Mouse (Mus musculus): Measurements from ENCODE around the gene Olfr631. TPM values are rescaled to one million over a fixed set of nuclear protein-coding genes. Genes with fewer than 3 reads are reported as not detected.
"Not testable (repeated sequence)": the region's sequence is repeated elsewhere in the genome, so short reads cannot be mapped to it uniquely, and the experiment has no call there.

The Olfr631 gene
- polyA plus RNA-seq, 1 experiment from 2014 or later = not detected

- ATAC-seq (ENCODE audit: low FRiP score) (no peak), DNase-seq (ENCODE audit: low spot score, missing footprints) (no peak)
- no peak within 1 kb of the TSS for H3K9ac ChIP-seq (ENCODE audit: low read length)
- H3K4me2 ChIP-seq = no peak within 1 kb of the TSS
- no peaks in the 10 kb centered on the region for H3K36me3 ChIP-seq (ENCODE audit: control insufficient read depth, insufficient read depth, low read length)
- no peaks in the 10 kb centered on the region for H3K27me3 ChIP-seq (ENCODE audit: control insufficient read depth, insufficient read depth, low read length)
- H3K4me1 ChIP-seq (ENCODE audit: control insufficient read depth, insufficient read depth, low read length) = no peaks in the 10 kb centered on the region
- H3K27ac ChIP-seq (ENCODE audit: low read depth, low read length) = no peak within 1 kb of the TSS
- no peak within 1 kb of the TSS for H3K4me3 ChIP-seq (ENCODE audit: low read depth, low read length)
- no peaks in the 10 kb centered on the region for H3K9me3 ChIP-seq (ENCODE audit: control insufficient read depth, low read length)
These were observed 15.5 kb downstream of the Olfr631 start, which contains the start of gene Olfr633 for GRCm38 (mm10) chr7:103944137-103944536. Gene Olfr633 (plus strand): TSS chr7:103944437.

DNA sequence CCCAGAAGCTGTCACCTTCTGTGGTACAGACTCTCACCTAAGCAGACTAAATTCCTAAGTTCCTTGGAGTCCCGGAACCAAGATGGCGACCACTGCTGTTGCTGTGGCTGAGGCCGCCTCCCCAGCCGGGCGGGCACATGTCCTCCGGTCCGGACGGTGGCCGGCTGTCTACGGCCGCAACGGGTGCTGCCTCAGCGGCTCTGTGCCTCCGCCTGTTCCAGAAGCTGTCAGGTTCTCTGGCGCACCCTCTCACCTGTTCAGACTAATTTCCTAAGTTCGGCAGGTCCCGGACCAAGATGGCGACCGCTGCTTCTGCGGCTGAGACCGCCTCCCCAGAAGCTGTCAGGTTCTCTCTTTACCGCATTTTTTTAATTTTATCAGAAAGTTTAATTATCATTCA, 38.2 kb downstream of the Olfr631 start:
- H3K9ac ChIP-seq (ENCODE audit: low read length); H3K4me2 ChIP-seq; H3K4me1 ChIP-seq (ENCODE audit: control insufficient read depth, insufficient read depth, low read length); H3K4me3 ChIP-seq (ENCODE audit: low read depth, low read length); H3K9me3 ChIP-seq (ENCODE audit: control insufficient read depth, low read length); H3K27me3 ChIP-seq (ENCODE audit: control insufficient read depth, insufficient read depth, low read length); H3K27ac ChIP-seq (ENCODE audit: low read depth, low read length); H3K36me3 ChIP-seq (ENCODE audit: control insufficient read depth, insufficient read depth, low read length); ATAC-seq (ENCODE audit: low FRiP score); DNase-seq (ENCODE audit: low spot score, missing footprints): not testable (repeated sequence)
- 94% methylated on average over 22 of the region's 22 CpGs for WGBS

DNA sequence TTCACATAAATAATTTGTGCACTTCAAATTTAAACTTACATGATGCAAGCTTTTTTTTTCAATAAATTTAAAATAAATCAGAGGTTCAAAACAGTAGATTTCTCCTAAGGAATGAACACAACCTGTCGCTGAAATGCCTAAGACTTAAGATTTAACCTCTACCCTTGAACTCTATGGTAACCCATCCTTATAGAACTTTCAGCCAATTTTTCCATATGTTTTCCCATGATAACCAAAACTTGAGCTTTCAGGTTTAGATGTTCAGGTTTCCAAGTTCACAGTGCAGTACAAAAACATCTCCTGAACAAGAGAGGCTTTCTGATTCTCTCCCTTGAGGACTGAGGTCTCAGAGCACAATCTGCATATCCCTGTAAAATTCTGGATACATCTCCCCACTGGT, 42.2 kb downstream of the Olfr631 start, which contains the start of gene Olfr635:
Olfr635 (plus strand) TSS at position 301 of the 400 bp plus-strand sequence.
- Histone ChIP-seq H3K4me1 (ENCODE audit: control insufficient read depth, insufficient read depth, low read length) (no peaks in the 10 kb centered on the region), H3K9me3 (ENCODE audit: control insufficient read depth, low read length) (no peaks in the 10 kb centered on the region), H3K27me3 (ENCODE audit: control insufficient read depth, insufficient read depth, low read length) (no peaks in the 10 kb centered on the region), H3K4me2 (no peak within 1 kb of the TSS), H3K4me3 (ENCODE audit: low read depth, low read length) (no peak within 1 kb of the TSS), H3K27ac (ENCODE audit: low read depth, low read length) (no peak within 1 kb of the TSS), H3K9ac (ENCODE audit: low read length) (no peak within 1 kb of the TSS), H3K36me3 (ENCODE audit: control insufficient read depth, insufficient read depth, low read length) (no peaks in the 10 kb centered on the region)
- ATAC-seq (ENCODE audit: low FRiP score) (no peak), DNase-seq (ENCODE audit: low spot score, missing footprints) (no peak)
- 69% methylated on average over 1 of the region's 1 CpGs for WGBS

GRCm38 (mm10) chr7:103971782-103972181, 43.2 kb downstream of the Olfr631 start:
- Histone ChIP-seq H3K9ac (ENCODE audit: low read length) (no peak overlapping the region), H3K4me1 (ENCODE audit: control insufficient read depth, insufficient read depth, low read length) (no peaks in the 10 kb centered on the region), H3K9me3 (ENCODE audit: control insufficient read depth, low read length) (no peaks in the 10 kb centered on the region; the same call in 1 of the 2 replicates), H3K4me2 (no peak overlapping the region), H3K4me3 (ENCODE audit: low read depth, low read length) (no peak overlapping the region), H3K27me3 (ENCODE audit: control insufficient read depth, insufficient read depth, low read length) (no peaks in the 10 kb centered on the region), H3K27ac (ENCODE audit: low read depth, low read length) (no peak overlapping the region), H3K36me3 (ENCODE audit: control insufficient read depth, insufficient read depth, low read length) (no peaks in the 10 kb centered on the region)
- no peak for ATAC-seq (ENCODE audit: low FRiP score)
- DNase-seq (ENCODE audit: low spot score, missing footprints) = no peak
- 75% methylated on average over 1 of the region's 1 CpGs for WGBS

Other genes with a start within 250 kb of the Olfr631 start
- not detected in 2 replicates for gene Olfr625-ps1, start 246.1 kb upstream of the Olfr631 start, polyA plus RNA-seq (2014; fragmentation: Nextera tagmentation; extraction: Ambion mirVana)
- gene Olfr243, start 214.2 kb upstream of the Olfr631 start, polyA plus RNA-seq (2014; fragmentation: Nextera tagmentation; extraction: Ambion mirVana) = not detected in 2 replicates
- not detected in 2 replicates for gene Olfr628, start 198.5 kb upstream of the Olfr631 start, polyA plus RNA-seq (2014; fragmentation: Nextera tagmentation; extraction: Ambion mirVana)
- gene Olfr629, start 183.9 kb upstream of the Olfr631 start, polyA plus RNA-seq (2014; fragmentation: Nextera tagmentation; extraction: Ambion mirVana) = not detected in 2 replicates
- gene Olfr630, start 171.5 kb upstream of the Olfr631 start, polyA plus RNA-seq (2014; fragmentation: Nextera tagmentation; extraction: Ambion mirVana) = not detected in 2 replicates
- not detected in 2 replicates for gene Olfr69, start 157.2 kb upstream of the Olfr631 start, polyA plus RNA-seq (2014; fragmentation: Nextera tagmentation; extraction: Ambion mirVana)
- not detected in 2 replicates for gene Olfr68, start 149.1 kb upstream of the Olfr631 start, polyA plus RNA-seq (2014; fragmentation: Nextera tagmentation; extraction: Ambion mirVana)
- gene Olfr67, start 137.0 kb upstream of the Olfr631 start, polyA plus RNA-seq (2014; fragmentation: Nextera tagmentation; extraction: Ambion mirVana) = not detected in 2 replicates
- 767 and 794 TPM in 2 replicates for gene Hbb-bt, start 114.8 kb upstream of the Olfr631 start, polyA plus RNA-seq (2014; fragmentation: Nextera tagmentation; extraction: Ambion mirVana)
- 259 and 279 TPM in 2 replicates for gene Hbb-bs, start 100.7 kb upstream of the Olfr631 start, polyA plus RNA-seq (2014; fragmentation: Nextera tagmentation; extraction: Ambion mirVana)
- not detected in 2 replicates for gene Hbb-bh2, start 88.3 kb upstream of the Olfr631 start, polyA plus RNA-seq (2014; fragmentation: Nextera tagmentation; extraction: Ambion mirVana)
- 2,751 and 2,795 TPM in 2 replicates for gene Hbb-bh1, start 85.7 kb upstream of the Olfr631 start, polyA plus RNA-seq (2014; fragmentation: Nextera tagmentation; extraction: Ambion mirVana)
- gene Hbb-y, start 75.6 kb upstream of the Olfr631 start, polyA plus RNA-seq (2014; fragmentation: Nextera tagmentation; extraction: Ambion mirVana) = 11,345 and 11,485 TPM in 2 replicates
- not detected in 2 replicates for gene Olfr66, start 42.6 kb upstream of the Olfr631 start, polyA plus RNA-seq (2014; fragmentation: Nextera tagmentation; extraction: Ambion mirVana)
- not detected in 2 replicates for gene Olfr64, start 34.3 kb upstream of the Olfr631 start, polyA plus RNA-seq (2014; fragmentation: Nextera tagmentation; extraction: Ambion mirVana)
- not detected in 2 replicates for gene Olfr65, start 25.3 kb upstream of the Olfr631 start, polyA plus RNA-seq (2014; fragmentation: Nextera tagmentation; extraction: Ambion mirVana)
- not detected in 2 replicates for gene Olfr632, start 5.5 kb downstream of the Olfr631 start, polyA plus RNA-seq (2014; fragmentation: Nextera tagmentation; extraction: Ambion mirVana)
- not detected in 2 replicates for gene Olfr633, start 15.6 kb downstream of the Olfr631 start, polyA plus RNA-seq (2014; fragmentation: Nextera tagmentation; extraction: Ambion mirVana)
- gene Olfr635, start 42.3 kb downstream of the Olfr631 start, polyA plus RNA-seq (2014; fragmentation: Nextera tagmentation; extraction: Ambion mirVana) = 0.01 and 0.03 TPM in 2 replicates
- gene Olfr638, start 69.9 kb downstream of the Olfr631 start, polyA plus RNA-seq (2014; fragmentation: Nextera tagmentation; extraction: Ambion mirVana) = not detected in 2 replicates
- not detected in 2 replicates for gene Olfr639, start 88.5 kb downstream of the Olfr631 start, polyA plus RNA-seq (2014; fragmentation: Nextera tagmentation; extraction: Ambion mirVana)
- gene Olfr640, start 96.7 kb downstream of the Olfr631 start, polyA plus RNA-seq (2014; fragmentation: Nextera tagmentation; extraction: Ambion mirVana) = not detected in 2 replicates
- not detected in 2 replicates for gene Olfr641, start 106.6 kb downstream of the Olfr631 start, polyA plus RNA-seq (2014; fragmentation: Nextera tagmentation; extraction: Ambion mirVana)
- not detected in 2 replicates for gene Olfr642, start 123.8 kb downstream of the Olfr631 start, polyA plus RNA-seq (2014; fragmentation: Nextera tagmentation; extraction: Ambion mirVana)
- gene 4930516K23Rik, start 132.6 kb downstream of the Olfr631 start, polyA plus RNA-seq (2014; fragmentation: Nextera tagmentation; extraction: Ambion mirVana) = not detected in 2 replicates
- not detected in 2 replicates for gene Olfr644, start 143.0 kb downstream of the Olfr631 start, polyA plus RNA-seq (2014; fragmentation: Nextera tagmentation; extraction: Ambion mirVana)
- not detected in 2 replicates for gene Olfr645, start 156.6 kb downstream of the Olfr631 start, polyA plus RNA-seq (2014; fragmentation: Nextera tagmentation; extraction: Ambion mirVana)
- not detected in 2 replicates for gene Olfr646, start 176.0 kb downstream of the Olfr631 start, polyA plus RNA-seq (2014; fragmentation: Nextera tagmentation; extraction: Ambion mirVana)
- gene Ubqln5, start 201.0 kb downstream of the Olfr631 start, polyA plus RNA-seq (2014; fragmentation: Nextera tagmentation; extraction: Ambion mirVana) = not detected in 2 replicates
- not detected in 2 replicates for gene Olfr643, start 208.6 kb downstream of the Olfr631 start, polyA plus RNA-seq (2014; fragmentation: Nextera tagmentation; extraction: Ambion mirVana)
- not detected in 2 replicates for gene Ubqln3, start 214.5 kb downstream of the Olfr631 start, polyA plus RNA-seq (2014; fragmentation: Nextera tagmentation; extraction: Ambion mirVana)
- gene Ubqlnl, start 221.7 kb downstream of the Olfr631 start, polyA plus RNA-seq (2014; fragmentation: Nextera tagmentation; extraction: Ambion mirVana) = not detected in 2 replicates
- not detected in 2 replicates for gene Olfm5, start 236.0 kb downstream of the Olfr631 start, polyA plus RNA-seq (2014; fragmentation: Nextera tagmentation; extraction: Ambion mirVana)